Mouse (Mus musculus) spleen, adult 2 months (tissue): ENCODE measurements around the gene Ccdc9. TPM values are rescaled to one million over a fixed set of nuclear protein-coding genes. Genes with fewer than 3 reads are reported as not detected.
"Not testable (repeated sequence)": the region's sequence is repeated elsewhere in the genome, so short reads cannot be mapped to it uniquely, and the experiment has no call there.

Source experiments
- DNase-seq, 2 experiments: peaks; one replicate each; pipeline versions ENCODE4 v3.0.0 to v3.0.0-alpha.2; 2012 to 2021; ENCODE audit warnings: low spot score in 2 of 2, low read depth in 1 of 2
- H3K27ac ChIP-seq: fragments of 200-500 bp; 2 replicates; pipeline ENCODE4 v1.5.1; 2012; ENCODE audit warnings: low read length, inconsistent platforms; ENCODE audit not compliant: insufficient read depth
- H3K27me3 ChIP-seq: fragments of 200-500 bp; 2 replicates; pipeline ENCODE4 v1.6.1; 2012; ENCODE audit warnings: mild to moderate bottlenecking, moderate library complexity, low read length, inconsistent platforms; ENCODE audit not compliant: control insufficient read depth, insufficient read depth
- H3K36me3 ChIP-seq: fragments of 200-500 bp; 2 replicates; pipeline ENCODE4 v1.6.1; 2012; ENCODE audit warnings: mild to moderate bottlenecking, low read length, inconsistent platforms; ENCODE audit not compliant: control insufficient read depth, insufficient read depth
- H3K4me1 ChIP-seq: fragments of 200-500 bp; 2 replicates; pipeline ENCODE4 v1.6.1; 2011; ENCODE audit warnings: inconsistent platforms; ENCODE audit not compliant: control insufficient read depth, insufficient read depth, insufficient read length
- H3K4me3 ChIP-seq: fragments of 200-500 bp; 2 replicates; pipeline ENCODE4 v1.5.1; 2011; ENCODE audit warnings: mild to moderate bottlenecking, inconsistent platforms; ENCODE audit not compliant: insufficient read depth, insufficient read length; ENCODE audit errors: extremely low read depth
- CTCF ChIP-seq: fragments of 200-500 bp; IDR thresholded peaks from 2 replicates; pipeline ENCODE4 v1.5.1; 2011; ENCODE audit warnings: mild to moderate bottlenecking, inconsistent platforms; ENCODE audit not compliant: insufficient read depth, insufficient read length, insufficient replicate concordance; ENCODE audit errors: extremely low read depth
- POLR2A ChIP-seq: fragments of 200-500 bp; IDR thresholded peaks from 2 replicates; pipeline ENCODE4 v1.6.1; 2011; ENCODE audit warnings: low read depth, low read length, inconsistent platforms
- WGBS: fragments of 180-500 bp; shearing (Covaris S2); methylation state at CpG from one replicate; pipeline ENCODE4 v1.1.7; 2018; 5-methylcytosine and 5-hydroxymethylcytosine counted together
- polyA plus RNA-seq: library from polyadenylated mRNA; depleted of rRNA; stranded (reverse); fragments of >200 nt; gene quantifications from 2 replicates; pipeline ENCODE4 v1.2.3, GENCODE M21; 2012

Gene Ccdc9
- polyA plus RNA-seq, 1 experiment: 32.4 TPM

DNA sequence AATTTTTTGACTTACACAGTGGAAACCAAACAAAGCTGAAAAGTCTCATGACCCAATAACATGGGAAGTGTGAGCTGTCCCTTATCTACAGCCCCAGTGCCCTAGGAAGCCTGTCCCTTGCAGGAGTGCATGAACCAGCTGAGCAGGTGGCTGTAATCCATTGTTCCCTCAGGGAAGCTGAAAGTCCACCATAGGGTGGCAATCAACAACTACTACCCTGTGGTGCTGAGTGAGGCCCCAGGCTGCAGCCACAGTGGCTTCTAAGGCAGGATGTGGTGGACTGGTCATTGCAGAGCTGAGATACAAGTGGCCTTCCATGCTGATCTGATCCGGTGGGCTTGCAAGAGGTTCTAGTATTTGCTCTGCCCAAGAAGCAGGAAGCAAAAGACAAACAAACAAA, 25.5 kb downstream of the Ccdc9 start:
- Histone ChIP-seq H3K36me3 (no peaks in the 10 kb centered on the region), H3K4me3 (no peak overlapping the region), H3K27me3 (no peaks in the 10 kb centered on the region), H3K27ac (no peak overlapping the region), H3K4me1 (no peaks in the 10 kb centered on the region)
- DNase-seq: no peak
- TF ChIP-seq POLR2A: no peak
- TF ChIP-seq CTCF: no peak
- WGBS: 35% methylated on average over 1 of the region's 1 CpGs

DNA sequence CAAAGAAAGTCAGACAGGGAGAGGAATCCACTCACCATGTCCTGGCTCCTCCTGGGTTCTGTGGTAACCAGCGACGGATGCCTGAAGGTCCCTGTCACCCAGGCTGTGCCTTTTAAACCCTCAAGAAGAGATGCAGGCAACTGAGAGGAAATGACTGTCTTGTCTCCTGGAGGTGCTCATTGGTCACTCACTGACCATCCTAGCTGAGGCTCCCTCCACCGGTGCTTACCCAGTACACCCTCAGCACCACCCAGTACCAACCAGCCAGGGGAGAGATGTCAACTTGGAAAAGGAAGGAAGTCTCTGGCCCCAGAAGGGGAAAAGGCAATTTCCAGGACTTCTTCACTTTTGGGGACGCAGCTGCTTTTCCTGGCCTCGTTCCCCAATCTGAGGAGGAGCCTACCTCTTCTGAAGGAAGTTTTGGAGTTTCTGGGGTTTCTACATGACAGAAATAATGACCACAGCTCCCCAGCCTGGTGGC, 27.4 kb downstream of the Ccdc9 start, which contains the start of gene C5ar1:
Gene C5ar1 (minus strand): TSS at position 431 of the 481 bp plus-strand sequence.
- Histone ChIP-seq H3K27me3 (no peaks in the 10 kb centered on the region), H3K4me3 (0 out of 2 replicates have a peak within 1 kb of the TSS, but pooled peaks have one; percentile 1)

DNA sequence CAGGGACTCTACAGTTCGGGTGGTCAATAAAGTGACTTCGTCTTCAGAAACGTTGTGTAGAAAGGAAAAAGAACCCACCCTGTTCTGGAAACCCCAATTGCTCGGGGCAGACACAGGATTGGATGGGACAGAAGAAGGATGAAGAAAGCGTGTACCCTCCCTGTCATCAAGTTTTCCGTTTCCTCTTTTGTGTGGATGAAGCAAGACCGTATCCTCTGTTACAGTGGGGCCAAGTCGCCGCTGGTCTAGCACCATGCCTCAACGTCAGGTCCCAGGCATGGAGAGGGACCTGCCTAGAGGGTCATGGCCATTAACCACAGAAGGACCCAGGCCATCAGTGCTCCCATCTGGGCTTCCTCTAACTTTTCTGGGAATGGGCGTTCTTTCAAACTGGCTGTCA, 28.8 kb downstream of the Ccdc9 start:
- H3K4me3 ChIP-seq: no peak overlapping the region
- TF ChIP-seq CTCF (no peak), POLR2A (no peak)
- no peaks in the 10 kb centered on the region for H3K27me3 ChIP-seq
- DNase-seq: no peak
- H3K36me3 ChIP-seq: no peaks in the 10 kb centered on the region
- H3K27ac ChIP-seq: peak overlapping the region; percentile 27; the same call in 1 of the 2 replicates
- H3K4me1 ChIP-seq: no peaks in the 10 kb centered on the region
- WGBS: 82% methylated on average over 11 of the region's 11 CpGs

More for the DNA sequence above, 27.4 kb downstream of the Ccdc9 start, which contains the start of gene C5ar1:
- Histone ChIP-seq H3K27ac (no peak within 1 kb of the TSS), H3K36me3 (no peaks in the 10 kb centered on the region), H3K4me1 (no peaks in the 10 kb centered on the region)
- DNase-seq: no peak
- 65% methylated on average over 5 of the region's 5 CpGs for WGBS
- TF ChIP-seq POLR2A: no peak
- no peak for TF ChIP-seq CTCF

DNA sequence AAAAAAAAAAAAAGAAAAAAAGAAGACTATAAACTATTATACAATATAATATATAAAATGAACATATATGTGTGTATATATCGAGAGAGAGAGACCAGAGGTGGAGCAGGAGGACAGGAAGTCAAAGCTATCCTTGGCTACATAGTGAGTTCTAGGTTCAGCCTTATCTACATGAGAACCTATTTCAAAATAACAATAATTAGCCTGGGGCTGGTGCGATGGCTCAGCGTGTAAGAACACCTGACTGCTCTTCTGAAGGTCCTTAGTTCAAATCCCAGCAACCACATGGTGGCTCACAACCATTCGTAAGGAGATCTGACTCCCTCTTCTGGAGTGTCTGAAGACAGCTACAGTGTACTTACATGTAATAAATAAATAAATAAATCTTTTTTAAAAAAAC, 30.6 kb downstream of the Ccdc9 start:
- not testable (repeated sequence) for H3K4me1 ChIP-seq

DNA sequence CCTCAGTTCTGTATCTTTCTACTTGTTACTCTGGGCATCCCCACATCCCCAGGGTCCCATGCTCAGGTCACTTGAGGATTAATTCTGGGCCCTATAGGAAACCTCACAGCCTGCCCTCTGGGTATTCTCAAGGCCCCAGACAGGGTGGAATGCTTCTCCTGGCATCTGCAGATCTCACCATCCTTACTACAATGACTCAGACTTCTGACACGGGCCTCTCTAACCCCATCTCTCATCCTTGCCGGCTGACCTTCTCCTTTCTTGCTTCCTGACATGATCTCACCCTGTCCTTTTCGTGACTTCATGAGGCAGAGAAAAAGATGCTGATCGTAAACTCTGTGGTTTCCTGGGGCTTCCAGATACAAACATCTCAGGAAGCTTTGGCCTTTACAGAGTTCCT, 32.4 kb downstream of the Ccdc9 start:
- Histone ChIP-seq H3K27ac (no peak overlapping the region), H3K27me3 (no peaks in the 10 kb centered on the region), H3K4me1 (0 out of 2 replicates have a peak, but pooled peaks cover 4% of the 10 kb centered on the region), H3K4me3 (no peak overlapping the region), H3K36me3 (no peaks in the 10 kb centered on the region)
- DNase-seq: no peak
- 7% methylated on average over 4 of the region's 4 CpGs for WGBS
- TF ChIP-seq POLR2A (no peak), CTCF (no peak)

More for the DNA sequence above, 30.6 kb downstream of the Ccdc9 start:
- not testable (repeated sequence) for H3K27me3 ChIP-seq, H3K27ac ChIP-seq, DNase-seq, H3K36me3 ChIP-seq, H3K4me3 ChIP-seq
- 88% methylated on average over 4 of the region's 4 CpGs for WGBS

DNA sequence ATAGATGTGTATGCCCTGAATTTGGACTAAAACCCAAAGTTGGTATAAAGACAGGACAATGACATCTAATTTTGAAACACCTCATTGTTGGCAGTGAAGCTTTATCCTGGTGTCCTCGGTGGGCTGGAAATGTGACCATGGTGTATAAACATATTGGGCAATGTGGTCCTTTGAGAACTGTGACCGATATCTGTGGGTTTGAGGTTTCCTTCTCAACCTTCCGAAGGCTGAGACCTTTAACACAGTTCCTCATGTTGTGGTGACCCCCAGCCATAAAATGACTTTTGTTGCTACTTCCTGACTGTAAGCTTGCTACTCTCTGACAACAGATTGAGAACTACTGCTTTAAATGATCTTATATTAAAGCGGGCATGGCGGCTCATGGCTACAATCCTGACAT, 35.9 kb downstream of the Ccdc9 start:
- H3K4me1 ChIP-seq: peaks cover 5% of the 10 kb centered on the region; the same call in 1 of the 2 replicates
- no peak overlapping the region for H3K4me3 ChIP-seq
- no peaks in the 10 kb centered on the region for H3K27me3 ChIP-seq
- 5% methylated on average over 5 of the region's 5 CpGs for WGBS
- no peak for DNase-seq
- no peak for TF ChIP-seq POLR2A
- TF ChIP-seq CTCF: no peak
- peak overlapping the region; percentile 10; the same call in 1 of the 2 replicates for H3K27ac ChIP-seq
- H3K36me3 ChIP-seq: no peaks in the 10 kb centered on the region

DNA sequence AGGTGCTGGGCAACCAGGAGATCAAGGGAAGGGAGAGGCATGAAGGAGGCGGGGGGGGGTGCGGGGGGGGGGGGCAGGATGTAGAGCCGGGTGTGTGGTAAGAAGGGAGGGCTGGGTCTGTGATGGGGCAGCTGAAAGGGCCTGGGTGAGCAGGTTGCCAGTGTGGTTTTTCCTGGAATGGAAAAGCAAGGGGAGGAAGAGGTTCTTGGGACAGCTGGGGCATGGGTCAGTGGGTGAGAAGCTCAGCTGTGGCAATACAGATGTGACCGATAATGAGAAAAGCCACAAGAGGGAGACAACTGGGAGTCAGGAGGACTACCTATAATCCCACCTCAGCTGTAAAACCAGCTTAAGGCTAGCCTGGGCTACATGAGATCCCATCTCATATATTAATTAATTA, 40.6 kb downstream of the Ccdc9 start:
- TF ChIP-seq POLR2A (no peak), CTCF (no peak)
- no peaks in the 10 kb centered on the region for H3K27me3 ChIP-seq
- 5% methylated on average over 2 of the region's 4 CpGs for WGBS
- H3K36me3 ChIP-seq: no peaks in the 10 kb centered on the region
- no peak overlapping the region for H3K27ac ChIP-seq
- H3K4me1 ChIP-seq: peaks cover 14% of the 10 kb centered on the region; the same call in 1 of the 2 replicates
- DNase-seq: no peak
- H3K4me3 ChIP-seq: no peak overlapping the region

DNA sequence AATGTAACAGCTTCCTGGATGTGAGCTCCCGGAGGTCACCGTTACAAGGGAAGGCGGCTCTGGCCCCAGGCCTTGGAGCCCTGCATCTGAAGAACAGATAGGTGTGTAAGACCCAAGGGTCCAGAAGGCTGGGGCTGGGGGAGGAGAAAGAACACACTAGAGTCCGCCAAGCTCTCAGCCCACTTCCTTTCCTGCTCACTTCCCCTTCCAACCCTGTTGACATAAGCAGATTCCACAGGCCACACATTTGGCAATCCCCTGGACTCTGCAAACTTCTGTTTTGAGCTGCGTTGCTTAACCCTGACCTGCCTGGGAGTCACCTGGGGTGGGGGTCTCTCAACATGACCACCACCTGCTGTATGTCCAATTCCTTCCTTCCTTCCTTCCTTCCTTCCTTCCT, 42.5 kb downstream of the Ccdc9 start, which contains the start of gene C5ar2:
Gene C5ar2 (minus strand): TSS at position 88 of the 400 bp plus-strand sequence.
- H3K27ac ChIP-seq: peak within 1 kb of the TSS; percentile 41
- 39% methylated on average over 5 of the region's 5 CpGs for WGBS
- TF ChIP-seq CTCF: no peak
- TF ChIP-seq POLR2A: no peak
- peaks cover 15% of the 10 kb centered on the region; the same call in 1 of the 2 replicates for H3K4me1 ChIP-seq
- H3K36me3 ChIP-seq: no peaks in the 10 kb centered on the region
- H3K4me3 ChIP-seq: no peak within 1 kb of the TSS
- no peak for DNase-seq
- no peaks in the 10 kb centered on the region for H3K27me3 ChIP-seq
